21 mouse cellular contexts compared by ENCODE assay signal in the genomic region with DNA sequence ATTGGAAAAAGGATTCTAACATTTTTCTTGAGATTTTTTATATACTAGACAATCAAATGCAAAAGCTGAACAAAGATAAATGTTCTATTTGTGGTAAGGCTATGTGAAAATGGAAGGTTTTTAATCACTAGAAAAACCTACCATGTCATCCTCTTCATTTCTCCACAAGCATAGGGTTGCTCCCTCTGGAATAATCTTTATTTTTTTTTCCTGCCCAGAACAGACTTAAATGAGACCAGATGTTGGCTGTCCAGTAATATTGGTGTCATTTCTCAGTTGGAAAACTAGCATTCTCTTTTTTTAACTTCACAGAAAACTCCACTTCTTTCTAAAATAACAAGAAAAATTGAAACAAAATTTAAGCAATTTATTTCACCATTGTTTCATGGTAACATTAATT.
"Had no signal": no experiment of that assay in that cellular context is flagged by ENCODE, and none has a peak within 500 bp of the region (broad histone marks: within the 10 kb centered on the region; RNA-seq: fewer than 3 reads in every experiment).

No protein-coding gene starts in this region.

- DNase-seq: kidney, adult 11 months; kidney, adult 8-10 months; kidney, postnatal 14 days; kidney, postnatal 4 days; layer of hippocampus, adult 9-11 months; liver, postnatal 0 days; lung, postnatal 10 days; lung, postnatal 36 days; midbrain, embryonic 14.5 days; right cerebral cortex, adult 18-20 months; right cerebral cortex, postnatal 25 days; thymus, adult 2 months; thymus, postnatal 14 days; thymus, postnatal 4 days had no signal

- H3K4me3 ChIP-seq: kidney, embryonic 15.5 days; limb, embryonic 15.5 days; lung, embryonic 15.5 days; megakaryocyte, embryonic 14.5 days had no signal

- ATAC-seq: liver, postnatal 0 days had no signal

- H3K27me3 ChIP-seq: kidney, embryonic 15.5 days; limb, embryonic 15.5 days; lung, embryonic 15.5 days; megakaryocyte, embryonic 14.5 days had no signal

- H3K9me3 ChIP-seq: kidney, embryonic 15.5 days; limb, embryonic 15.5 days; lung, embryonic 15.5 days; megakaryocyte, embryonic 14.5 days had no signal

- H3K9ac ChIP-seq: kidney, embryonic 15.5 days; limb, embryonic 15.5 days; liver, embryonic 14.5 days; liver, postnatal 0 days; lung, embryonic 15.5 days had no signal

- H3K27ac ChIP-seq: kidney, embryonic 15.5 days; limb, embryonic 15.5 days; liver, embryonic 14.5 days; lung, embryonic 15.5 days had no signal

- H3K36me3 ChIP-seq: kidney, embryonic 15.5 days; limb, embryonic 15.5 days; lung, embryonic 15.5 days had no signal

- H3K4me2 ChIP-seq: kidney, embryonic 15.5 days; limb, embryonic 15.5 days; liver, embryonic 11.5 days; lung, embryonic 15.5 days; midbrain, embryonic 11.5 days had no signal

- H3K4me1 ChIP-seq: kidney, embryonic 15.5 days; limb, embryonic 15.5 days; lung, embryonic 15.5 days; megakaryocyte, embryonic 14.5 days had no signal
